Mouse (Mus musculus) forebrain, embryonic 10.5 days (tissue): Measurements from ENCODE around the gene Dlgap1. TPM values are rescaled to one million over a fixed set of nuclear protein-coding genes. Genes with fewer than 3 reads are reported as not detected.

ENCODE experiments used
- DNase-seq: peaks from one replicate; pipeline ENCODE4 v3.0.0-alpha.2; 2017; ENCODE audit warnings: low spot score; ENCODE audit errors: extremely low spot score
- H3K27ac ChIP-seq: fragments of 300-500 bp; sonication (generic); 2 replicates; pipeline ENCODE4 v1.5.1; 2016; ENCODE audit warnings: mild to moderate bottlenecking
- H3K27me3 ChIP-seq: fragments of 300-500 bp; sonication (generic); 2 replicates; pipeline ENCODE4 v1.6.1; 2016; ENCODE audit warnings: mild to moderate bottlenecking; ENCODE audit not compliant: poor library complexity, severe bottlenecking
- H3K36me3 ChIP-seq: fragments of 300-500 bp; sonication (generic); replicated peaks from 2 replicates; pipeline ENCODE4 v1.6.1; 2016; ENCODE audit warnings: mild to moderate bottlenecking, moderate library complexity
- H3K4me1 ChIP-seq: fragments of 300-500 bp; sonication (generic); 2 replicates; pipeline ENCODE4 v1.6.1; 2016
- H3K4me3 ChIP-seq: fragments of 300-500 bp; sonication (generic); 2 replicates; pipeline ENCODE4 v1.5.1; 2016; ENCODE audit warnings: mild to moderate bottlenecking, moderate library complexity
- H3K9me3 ChIP-seq: fragments of 300-500 bp; sonication (generic); 2 replicates; pipeline ENCODE4 v1.6.1; 2016; ENCODE audit warnings: mild to moderate bottlenecking, moderate library complexity
- WGBS: fragments of 180-500 bp; shearing (Covaris S2); methylation state at CpG from one replicate; pipeline ENCODE4 v1.1.7; 2016; 5-methylcytosine and 5-hydroxymethylcytosine counted together
- polyA plus RNA-seq: library from polyadenylated mRNA; unstranded; fragments of >200 nt; fragmentation: Nextera tagmentation; extraction: Ambion mirVana; gene quantifications from 2 replicates; pipeline ENCODE4 v1.2.1, GENCODE M21; 2016

Dlgap1 gene
- polyA plus RNA-seq, 1 experiment from 2014 or later, result 0.82 TPM

GRCm38 (mm10) chr17:70751676-70752075, 782.8 kb downstream of the Dlgap1 start:
- H3K4me1 ChIP-seq, result peaks cover 76% of the 10 kb centered on the region
- peaks cover 38% of the 10 kb centered on the region for H3K27me3 ChIP-seq
- no peaks in the 10 kb centered on the region for H3K36me3 ChIP-seq
- H3K27ac ChIP-seq, result peak overlapping the region; percentile 85
- H3K9me3 ChIP-seq, result no peaks in the 10 kb centered on the region
- 57% methylated on average over 6 of the region's 6 CpGs for WGBS
- H3K4me3 ChIP-seq, result peak overlapping the region; percentile 46
- DNase-seq, result no peak

GRCm38 (mm10) chr17:70753444-70754032, 784.7 kb downstream of the Dlgap1 start:
- peaks cover 38% of the 10 kb centered on the region for H3K27me3 ChIP-seq
- H3K27ac ChIP-seq, result peak overlapping the region; percentile 85; the same call in 1 of the 2 replicates
- no peaks in the 10 kb centered on the region for H3K9me3 ChIP-seq
- no peak overlapping the region for H3K4me3 ChIP-seq
- peaks cover 57% of the 10 kb centered on the region for H3K4me1 ChIP-seq
- 73% methylated on average over 13 of the region's 13 CpGs for WGBS
- H3K36me3 ChIP-seq, result no peaks in the 10 kb centered on the region
- no peak for DNase-seq

- Histone ChIP-seq H3K9me3 (no peaks in the 10 kb centered on the region), H3K36me3 (no peaks in the 10 kb centered on the region), H3K27ac (peak overlapping the region; percentile 85), H3K4me3 (no peak overlapping the region), H3K4me1 (peaks cover 52% of the 10 kb centered on the region), H3K27me3 (peaks cover 36% of the 10 kb centered on the region)
- DNase-seq, result no peak
- 71% methylated on average over 9 of the region's 9 CpGs for WGBS
These were observed 785.2 kb downstream of the Dlgap1 start for GRCm38 (mm10) chr17:70754041-70754440.

GRCm38 (mm10) chr17:70754638-70755037, 785.8 kb downstream of the Dlgap1 start:
- DNase-seq, result no peak
- Histone ChIP-seq H3K9me3 (no peaks in the 10 kb centered on the region), H3K27ac (peak overlapping the region; percentile 85), H3K36me3 (no peaks in the 10 kb centered on the region), H3K4me1 (peaks cover 46% of the 10 kb centered on the region), H3K4me3 (peak overlapping the region; percentile 52), H3K27me3 (peaks cover 30% of the 10 kb centered on the region)
- WGBS, result 48% methylated on average over 7 of the region's 7 CpGs

- H3K27ac ChIP-seq, result peak overlapping the region; percentile 85
- DNase-seq, result peak; percentile 89
- WGBS, result under 1% methylated on average over 22 of the region's 22 CpGs
- H3K36me3 ChIP-seq, result no peaks in the 10 kb centered on the region
- no peaks in the 10 kb centered on the region for H3K9me3 ChIP-seq
- H3K4me3 ChIP-seq, result peak overlapping the region; percentile 52
- peaks cover 44% of the 10 kb centered on the region for H3K4me1 ChIP-seq
- H3K27me3 ChIP-seq, result peaks cover 28% of the 10 kb centered on the region
These were observed 786.3 kb downstream of the Dlgap1 start for GRCm38 (mm10) chr17:70755039-70755668.

GRCm38 (mm10) chr17:70755669-70756263, 786.9 kb downstream of the Dlgap1 start:
- WGBS, result 8% methylated on average over 14 of the region's 14 CpGs
- peaks cover 23% of the 10 kb centered on the region for H3K27me3 ChIP-seq
- peak overlapping the region; percentile 85 for H3K27ac ChIP-seq
- H3K4me3 ChIP-seq, result peak overlapping the region; percentile 52
- no peak for DNase-seq
- H3K36me3 ChIP-seq, result no peaks in the 10 kb centered on the region
- no peaks in the 10 kb centered on the region for H3K9me3 ChIP-seq
- H3K4me1 ChIP-seq, result peaks cover 38% of the 10 kb centered on the region

GRCm38 (mm10) chr17:70762001-70762400, 793.1 kb downstream of the Dlgap1 start:
- Histone ChIP-seq H3K4me1 (no peaks in the 10 kb centered on the region), H3K36me3 (no peaks in the 10 kb centered on the region), H3K27me3 (no peaks in the 10 kb centered on the region), H3K9me3 (no peaks in the 10 kb centered on the region), H3K27ac (no peak overlapping the region), H3K4me3 (no peak overlapping the region)
- no peak for DNase-seq
- WGBS, result 93% methylated on average over 7 of the region's 7 CpGs

GRCm38 (mm10) chr17:70762634-70763033, 793.8 kb downstream of the Dlgap1 start:
- Histone ChIP-seq H3K27me3 (no peaks in the 10 kb centered on the region), H3K9me3 (no peaks in the 10 kb centered on the region), H3K27ac (no peak overlapping the region), H3K4me3 (no peak overlapping the region), H3K36me3 (no peaks in the 10 kb centered on the region), H3K4me1 (no peaks in the 10 kb centered on the region)
- DNase-seq, result no peak
- 93% methylated on average over 10 of the region's 10 CpGs for WGBS

- H3K27ac ChIP-seq, result no peak overlapping the region
- no peaks in the 10 kb centered on the region for H3K4me1 ChIP-seq
- no peak for DNase-seq
- WGBS, result 97% methylated on average over 9 of the region's 9 CpGs
- H3K27me3 ChIP-seq, result no peaks in the 10 kb centered on the region
- no peak overlapping the region for H3K4me3 ChIP-seq
- H3K9me3 ChIP-seq, result peaks cover 4% of the 10 kb centered on the region; the same call in 1 of the 2 replicates
- no peaks in the 10 kb centered on the region for H3K36me3 ChIP-seq
These were observed 796.5 kb downstream of the Dlgap1 start for GRCm38 (mm10) chr17:70765337-70765736.

GRCm38 (mm10) chr17:70765976-70766375, 797.1 kb downstream of the Dlgap1 start:
- Histone ChIP-seq H3K4me3 (no peak overlapping the region), H3K4me1 (peaks cover under 1% of the 10 kb centered on the region; the same call in 1 of the 2 replicates), H3K36me3 (no peaks in the 10 kb centered on the region), H3K9me3 (peaks cover 4% of the 10 kb centered on the region; the same call in 1 of the 2 replicates), H3K27me3 (no peaks in the 10 kb centered on the region), H3K27ac (no peak overlapping the region)
- WGBS, result 93% methylated on average over 18 of the region's 18 CpGs
- no peak for DNase-seq

GRCm38 (mm10) chr17:70772120-70772899, 803.4 kb downstream of the Dlgap1 start:
- Histone ChIP-seq H3K4me1 (peaks cover 20% of the 10 kb centered on the region), H3K27me3 (no peaks in the 10 kb centered on the region), H3K36me3 (no peaks in the 10 kb centered on the region), H3K9me3 (peaks cover 4% of the 10 kb centered on the region; the same call in 1 of the 2 replicates), H3K27ac (peak overlapping the region; percentile 69), H3K4me3 (peak overlapping the region; percentile 2; the same call in 1 of the 2 replicates)
- DNase-seq, result no peak
- WGBS, result 4% methylated on average over 10 of the region's 10 CpGs

- Histone ChIP-seq H3K9me3 (no peaks in the 10 kb centered on the region), H3K36me3 (no peaks in the 10 kb centered on the region), H3K27me3 (no peaks in the 10 kb centered on the region), H3K4me1 (peaks cover 36% of the 10 kb centered on the region), H3K4me3 (no peak overlapping the region), H3K27ac (peak overlapping the region; percentile 79)
- WGBS, result 23% methylated on average over 7 of the region's 7 CpGs
- DNase-seq, result no peak
These were observed 810.9 kb downstream of the Dlgap1 start for GRCm38 (mm10) chr17:70779770-70780169.
